Mouse (Mus musculus) liver, adult 2 months (tissue): Measurements from ENCODE around the gene Smurf2.

Experiments
- CTCF ChIP-seq: fragments of 200-500 bp; IDR thresholded peaks from 2 replicates; pipeline ENCODE4 v1.5.1; 2011; ENCODE audit warnings: low read depth, low read length, control low read depth
- POLR2A ChIP-seq: fragments of 200-500 bp; IDR thresholded peaks from 2 replicates; pipeline ENCODE4 v1.6.1; 2011; ENCODE audit warnings: low read length, control low read depth; ENCODE audit not compliant: insufficient read depth; ENCODE audit errors: extremely low read depth

DNA sequence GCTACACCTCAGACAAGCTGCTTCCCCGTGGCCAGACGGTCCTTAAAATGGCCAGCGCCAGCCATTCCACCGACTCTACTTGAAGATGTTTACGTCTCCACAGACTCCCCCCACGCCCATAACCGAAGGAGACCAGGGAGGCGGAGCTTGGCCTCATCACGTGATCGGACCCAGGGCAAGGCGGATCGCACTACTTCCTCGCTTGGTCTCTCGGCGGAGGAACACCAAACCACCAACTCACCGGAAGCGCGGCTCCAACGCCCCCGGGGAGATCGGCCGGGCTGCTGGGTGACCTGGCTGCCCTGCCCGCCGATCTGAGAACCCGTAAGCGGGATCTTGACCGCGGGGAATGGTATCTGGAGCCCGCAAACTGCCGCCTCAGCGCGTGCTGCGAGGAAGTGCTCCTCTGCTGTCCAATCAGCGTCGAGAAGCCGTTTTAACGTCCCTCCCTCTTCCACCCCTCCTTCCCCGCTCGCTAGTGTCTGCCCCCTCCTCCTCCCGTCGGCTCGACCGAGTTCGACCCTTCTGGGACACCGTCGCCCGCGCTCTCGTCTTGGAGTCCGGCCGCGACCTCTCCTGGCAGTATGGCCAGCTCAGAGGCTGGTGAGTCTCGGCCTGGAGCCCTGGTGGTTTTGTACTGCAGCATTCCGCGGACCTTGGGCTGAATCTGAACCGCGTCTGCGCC lies 131.6 kb downstream of the Smurf2 start, which contains the start of the genes Ddx5 and Cep95:
- TF ChIP-seq CTCF (peak; percentile 16; the same call in 1 of the 2 replicates), POLR2A (peak; percentile 60; the same call in 1 of the 2 replicates)
